Mouse (Mus musculus) limb, embryonic 14.5 days (tissue): Measurements from ENCODE around the gene Car6. TPM values are rescaled to one million over a fixed set of nuclear protein-coding genes. Genes with fewer than 3 reads are reported as not detected.

ENCODE experiments used
- ATAC-seq: fragments of 200-750 bp; cut with Nextera tagmentation; 2 replicates; pipeline ENCODE4 v1.8.0; 2017; ENCODE audit warnings: low read depth, moderate number of reproducible peaks, moderate TSS enrichment; ENCODE audit not compliant: low FRiP score
- DNase-seq: peaks from one replicate; pipeline ENCODE4 v3.0.0-alpha.2; 2015; ENCODE audit warnings: low spot score
- H3K27ac ChIP-seq: fragments of 300-500 bp; sonication (generic); replicated peaks from 2 replicates; pipeline ENCODE4 v1.5.1; 2014; ENCODE audit warnings: low read depth, mild to moderate bottlenecking, low read length, moderate library complexity, mixed read lengths
- H3K27me3 ChIP-seq: fragments of 300-500 bp; sonication (generic); 2 replicates; pipeline ENCODE4 v1.6.1; 2014; ENCODE audit warnings: low read length, mixed read lengths; ENCODE audit not compliant: control insufficient read depth, insufficient read depth
- H3K36me3 ChIP-seq: fragments of 300-500 bp; sonication (generic); 2 replicates; pipeline ENCODE4 v1.6.1; 2014; ENCODE audit warnings: mild to moderate bottlenecking, low read length, moderate library complexity, mixed read lengths; ENCODE audit not compliant: control insufficient read depth, insufficient read depth
- H3K4me1 ChIP-seq: fragments of 300-500 bp; sonication (generic); 2 replicates; pipeline ENCODE4 v1.6.1; 2014; ENCODE audit warnings: antibody characterized with exemption, low read length, mixed read lengths; ENCODE audit not compliant: control insufficient read depth, insufficient read depth
- H3K4me2 ChIP-seq: fragments of 300-500 bp; sonication (generic); replicated peaks from 2 replicates; pipeline ENCODE4 v1.6.1; 2014; ENCODE audit warnings: low read depth, mild to moderate bottlenecking, low read length, moderate library complexity; ENCODE audit not compliant: severe bottlenecking
- H3K4me3 ChIP-seq: fragments of 300-500 bp; sonication (generic); replicated peaks from 2 replicates; pipeline ENCODE4 v1.5.1; 2014; ENCODE audit warnings: low read length
- H3K9ac ChIP-seq: fragments of 300-500 bp; sonication (generic); 2 replicates; pipeline ENCODE4 v1.6.1; 2014; ENCODE audit warnings: mild to moderate bottlenecking, low read depth, low read length, moderate library complexity; ENCODE audit not compliant: severe bottlenecking
- H3K9me3 ChIP-seq: fragments of 300-500 bp; sonication (generic); 2 replicates; pipeline ENCODE4 v1.6.1; 2016; ENCODE audit warnings: low read length; ENCODE audit not compliant: control insufficient read depth
- POLR2A ChIP-seq: fragments of 200-500 bp; IDR thresholded peaks from 2 replicates; pipeline ENCODE4 v1.8.0; 2012; ENCODE audit warnings: inconsistent platforms, mild to moderate bottlenecking, moderate library complexity, borderline replicate concordance; ENCODE audit not compliant: insufficient read depth, insufficient read length; ENCODE audit errors: extremely low read depth
- WGBS: fragments of 180-500 bp; shearing (Covaris S2); extraction: QIAGEN DNeasy Blood & Tissue Kit; methylation state at CpG from one replicate; pipeline ENCODE4 v1.1.7; 2014; 5-methylcytosine and 5-hydroxymethylcytosine counted together
- polyA plus RNA-seq, 2 experiments: library from polyadenylated mRNA; depleted of rRNA in 1 of 2; stranded (reverse) in 1 of 2; unstranded in 1 of 2; fragments of >200 nt; fragmentation: Nextera tagmentation in 1 of 2; extraction: Ambion mirVana in 1 of 2; gene quantifications; 2 replicates each; pipeline versions ENCODE4 v1.2.1 to v1.2.3; 2012 to 2014

Car6 gene
- polyA plus RNA-seq, 2 experiments: 0.26 TPM; not detected in 1

DNA sequence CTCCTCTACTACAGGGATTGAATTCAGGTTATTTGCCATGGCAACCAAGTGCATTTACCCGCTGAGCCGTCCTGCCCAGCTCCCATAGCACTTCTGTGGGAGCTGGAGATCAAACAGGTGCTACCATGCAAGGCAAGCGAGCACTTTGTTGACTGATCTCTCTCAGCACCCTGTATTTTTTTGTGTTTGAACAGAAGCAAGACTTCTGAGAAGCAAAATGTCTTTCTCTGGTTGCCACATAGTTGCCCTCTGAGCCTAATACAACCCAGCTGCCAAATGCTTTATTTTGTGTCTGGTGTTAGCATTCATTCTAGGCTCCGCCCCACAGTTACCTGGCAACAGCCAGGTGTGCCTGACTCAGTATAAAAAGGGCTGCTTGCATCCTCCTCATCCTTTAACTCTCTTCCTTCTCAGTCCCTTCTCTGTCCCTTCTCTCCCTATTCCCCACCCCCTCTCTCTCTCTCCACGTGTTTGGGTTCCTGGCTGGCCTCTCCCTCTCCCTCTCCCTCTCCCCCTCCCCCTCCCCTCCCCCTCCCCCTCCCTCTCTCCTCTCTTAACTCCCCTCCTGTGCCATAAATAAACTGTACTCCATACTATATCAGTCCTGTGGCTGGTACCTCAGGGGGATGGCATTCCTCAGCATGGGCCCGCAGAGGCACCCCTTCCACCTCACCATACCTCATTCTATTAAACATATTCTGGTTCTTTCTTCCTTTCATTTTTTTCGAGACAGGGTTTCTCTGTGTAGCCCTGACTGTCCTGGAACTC lies 27.6 kb upstream of the Car6 start:
- DNase-seq: no peak
- TF ChIP-seq POLR2A: no peak
- H3K9ac ChIP-seq: no peak overlapping the region
- H3K27ac ChIP-seq: no peak overlapping the region
- peaks cover 31% of the 10 kb centered on the region for H3K4me1 ChIP-seq
- no peak for ATAC-seq
- H3K9me3 ChIP-seq: no peaks in the 10 kb centered on the region
- no peaks in the 10 kb centered on the region for H3K27me3 ChIP-seq
- no peak overlapping the region for H3K4me3 ChIP-seq
- 41% methylated on average over 7 of the region's 7 CpGs for WGBS
- H3K36me3 ChIP-seq: no peaks in the 10 kb centered on the region
- no peak overlapping the region for H3K4me2 ChIP-seq

DNA sequence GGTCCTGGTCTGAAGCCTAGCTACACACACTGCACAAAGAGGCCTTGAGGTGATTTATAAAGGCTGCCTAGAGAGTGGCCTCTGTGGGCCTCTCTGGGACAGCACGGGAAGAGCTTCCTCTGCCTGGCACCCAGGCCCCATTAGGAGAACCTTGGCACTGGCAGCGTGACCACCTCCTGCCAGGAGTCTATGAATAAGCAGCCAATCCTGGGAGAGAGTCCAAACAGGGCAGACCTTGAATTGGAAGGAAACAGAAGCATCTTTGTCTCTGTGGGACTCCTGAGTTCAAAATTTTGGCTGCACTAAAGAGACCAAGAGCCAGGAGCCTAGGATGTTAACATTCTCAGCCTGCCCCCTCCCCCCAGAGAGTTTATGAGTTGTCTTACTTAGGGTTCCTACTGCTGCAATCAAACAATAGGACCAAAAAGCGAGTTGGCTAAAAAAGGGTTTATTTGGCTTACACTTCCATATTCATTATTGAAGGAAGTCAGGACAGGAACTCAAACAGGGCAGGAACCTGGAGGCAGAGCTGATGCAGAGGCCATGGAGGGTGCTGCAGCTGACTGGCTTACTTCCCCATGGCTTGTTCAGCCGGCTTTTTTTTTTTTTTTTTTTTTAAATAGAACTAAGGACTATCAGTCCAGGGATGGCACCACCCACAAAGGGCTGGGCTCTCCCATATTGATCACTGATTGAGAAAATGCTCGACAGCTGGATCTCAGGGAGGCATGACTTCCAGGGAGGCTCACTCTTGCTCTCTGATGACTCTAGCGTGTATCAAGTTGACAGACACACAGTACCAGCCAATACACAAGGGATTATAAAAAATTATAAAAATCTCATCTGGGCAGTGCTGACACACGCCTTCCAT lies 25.9 kb upstream of the Car6 start:
- ATAC-seq: peak; percentile 25; the same call in 1 of the 2 replicates

DNA sequence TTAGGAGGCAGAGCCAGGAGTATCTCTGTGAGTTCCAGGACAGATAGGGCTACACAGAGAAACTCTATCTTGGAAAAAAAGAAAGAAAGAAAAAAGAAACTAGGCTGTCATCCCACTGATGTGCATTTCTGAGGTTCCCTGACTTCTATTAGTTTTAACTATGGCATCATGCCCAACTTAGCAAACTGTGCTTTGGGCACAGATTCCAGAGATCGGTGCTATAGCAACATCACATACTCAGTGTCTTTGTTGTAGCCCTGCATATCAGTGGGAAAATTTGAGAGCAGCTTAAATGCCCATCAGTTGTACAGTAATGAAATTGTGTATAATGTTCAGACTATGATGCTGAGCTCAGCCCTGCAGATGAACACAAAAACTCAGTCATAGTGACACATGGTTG lies 24.6 kb upstream of the Car6 start:
- 93% methylated on average over 1 of the region's 1 CpGs for WGBS
- Histone ChIP-seq H3K4me1 (peaks cover 18% of the 10 kb centered on the region), H3K27ac (no peak overlapping the region), H3K36me3 (no peaks in the 10 kb centered on the region), H3K4me2 (no peak overlapping the region), H3K9ac (no peak overlapping the region), H3K27me3 (no peaks in the 10 kb centered on the region), H3K9me3 (no peaks in the 10 kb centered on the region), H3K4me3 (no peak overlapping the region)
- TF ChIP-seq POLR2A: no peak
- DNase-seq (no peak), ATAC-seq (no peak)

More for the DNA sequence above, 25.9 kb upstream of the Car6 start:
- H3K9ac ChIP-seq: no peak overlapping the region; the same call in 1 of the 2 replicates
- no peaks in the 10 kb centered on the region for H3K36me3 ChIP-seq
- TF ChIP-seq POLR2A: no peak
- peaks cover 29% of the 10 kb centered on the region for H3K4me1 ChIP-seq
- H3K27ac ChIP-seq: peak overlapping the region; percentile 26; the same call in 1 of the 2 replicates
- H3K9me3 ChIP-seq: no peaks in the 10 kb centered on the region
- no peaks in the 10 kb centered on the region for H3K27me3 ChIP-seq
- no peak overlapping the region for H3K4me2 ChIP-seq
- H3K4me3 ChIP-seq: no peak overlapping the region
- peak; percentile 57 for DNase-seq
- 60% methylated on average over 7 of the region's 7 CpGs for WGBS

DNA sequence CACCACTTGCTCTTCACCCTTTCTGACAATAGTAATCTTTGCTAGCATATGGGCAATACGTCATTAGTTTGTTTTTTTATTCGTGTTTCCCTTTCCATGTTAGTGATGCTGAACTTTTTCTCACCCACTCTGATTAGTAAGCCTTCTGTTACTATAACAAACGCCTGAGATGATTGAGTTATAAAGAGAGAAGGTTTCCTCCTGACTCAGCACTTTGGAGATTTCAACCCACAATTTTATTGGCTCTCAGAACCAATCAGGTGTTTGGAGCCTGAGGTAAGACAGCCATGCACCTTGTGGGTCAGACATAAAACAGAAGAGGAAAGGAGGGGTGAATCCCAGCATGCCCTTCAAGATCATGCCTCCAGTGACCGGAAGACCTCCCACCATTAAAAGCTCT lies 22.7 kb upstream of the Car6 start:
- Histone ChIP-seq H3K4me1 (peaks cover 6% of the 10 kb centered on the region), H3K27ac (no peak overlapping the region), H3K9ac (no peak overlapping the region), H3K4me3 (no peak overlapping the region), H3K27me3 (no peaks in the 10 kb centered on the region), H3K36me3 (no peaks in the 10 kb centered on the region), H3K9me3 (no peaks in the 10 kb centered on the region), H3K4me2 (no peak overlapping the region)
- no peak for TF ChIP-seq POLR2A
- no peak for DNase-seq
- 85% methylated on average over 4 of the region's 4 CpGs for WGBS
- ATAC-seq: no peak

DNA sequence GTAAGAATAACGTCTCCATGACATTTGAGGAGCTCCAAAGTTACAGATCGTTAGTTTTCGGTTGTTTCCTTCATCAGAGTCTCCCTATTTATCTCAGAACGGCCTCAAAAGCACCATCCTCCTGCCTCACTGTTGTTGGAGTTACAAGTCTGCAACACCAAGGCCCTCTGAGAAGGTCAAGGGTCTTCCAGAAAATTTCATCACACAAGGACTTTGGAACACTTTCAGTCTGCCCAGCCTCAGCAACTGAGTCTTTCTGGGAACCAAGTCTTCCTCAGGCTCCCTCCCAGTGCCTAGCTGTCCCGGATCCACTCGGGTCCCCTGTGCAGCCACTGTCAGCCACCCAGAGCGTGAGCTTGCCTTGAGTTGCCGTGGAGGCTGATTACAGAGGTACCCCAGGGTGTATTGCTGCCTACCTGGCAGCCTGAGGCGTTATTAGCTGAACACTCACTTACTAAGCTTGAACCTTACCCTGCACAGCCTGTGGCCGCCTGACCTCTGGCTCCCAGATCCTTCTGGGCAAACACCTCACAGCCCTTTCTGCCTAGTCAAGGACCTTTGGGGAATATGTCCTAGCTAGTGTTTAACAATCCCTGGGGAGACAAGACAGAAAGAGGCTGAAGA lies 20.0 kb upstream of the Car6 start:
- no peaks in the 10 kb centered on the region for H3K4me1 ChIP-seq
- no peak overlapping the region for H3K9ac ChIP-seq
- no peak for TF ChIP-seq POLR2A
- peak overlapping the region; percentile 17 for H3K4me3 ChIP-seq
- no peak overlapping the region for H3K27ac ChIP-seq
- H3K9me3 ChIP-seq: no peaks in the 10 kb centered on the region
- ATAC-seq (no peak), DNase-seq (no peak)
- H3K27me3 ChIP-seq: no peaks in the 10 kb centered on the region
- no peaks in the 10 kb centered on the region for H3K36me3 ChIP-seq
- 44% methylated on average over 10 of the region's 10 CpGs for WGBS
- H3K4me2 ChIP-seq: peak overlapping the region; percentile 36; the same call in 1 of the 2 replicates
